Mouse (Mus musculus) mouse embryonic stem cell (cell line): ENCODE measurements around the gene Camk1d.
"Not testable (repeated sequence)": the region's sequence is repeated elsewhere in the genome, so short reads cannot be mapped to it uniquely, and the experiment has no call there.

Experiments
- in situ Hi-C, 2 experiments: fragments of 300-500 bp; cut with MboI; formaldehyde crosslinking; loops; 1 replicate in 1 of 2; 3 replicates in 1 of 2; pipeline ENCODE4 v1.14.3; 2019 to 2020; ENCODE audit warnings: low sequenced_read_pairs in 2 of 2, low pct_unique_long_range_greater_than_20kb in 1 of 2, mixed read lengths in 1 of 2; ENCODE audit not compliant: unreplicated experiment in 1 of 2

The Camk1d gene

GRCm38 (mm10) chr2:5396415-5396814, 317.9 kb downstream of the Camk1d start:
- in situ Hi-C loops, result no loop called here

GRCm38 (mm10) chr2:5395873-5396272, 318.4 kb downstream of the Camk1d start:
- in situ Hi-C loops, result no loop called here

DNA sequence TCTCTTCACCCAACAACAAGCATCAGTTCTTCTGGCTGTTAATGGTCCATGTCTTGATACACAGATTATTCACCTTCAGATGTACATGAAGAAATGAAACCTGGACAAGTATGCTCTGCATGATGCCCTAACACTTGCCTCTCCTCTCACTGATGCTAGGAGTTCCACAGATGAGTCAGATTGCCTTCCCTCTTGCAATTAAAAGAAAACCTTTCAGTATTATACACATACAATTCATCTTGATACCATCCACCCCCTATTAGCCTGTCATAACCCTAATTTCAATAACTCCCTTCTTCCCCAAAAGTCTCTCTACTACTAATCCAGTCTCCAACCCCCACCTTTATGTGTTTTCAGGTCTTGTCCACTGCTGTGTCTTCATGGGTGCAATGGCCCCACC, 321.4 kb downstream of the Camk1d start:
- in situ Hi-C loops, result no loop called here

GRCm38 (mm10) chr2:5392470-5392869, 321.8 kb downstream of the Camk1d start:
- in situ Hi-C loops, result no loop called here

DNA sequence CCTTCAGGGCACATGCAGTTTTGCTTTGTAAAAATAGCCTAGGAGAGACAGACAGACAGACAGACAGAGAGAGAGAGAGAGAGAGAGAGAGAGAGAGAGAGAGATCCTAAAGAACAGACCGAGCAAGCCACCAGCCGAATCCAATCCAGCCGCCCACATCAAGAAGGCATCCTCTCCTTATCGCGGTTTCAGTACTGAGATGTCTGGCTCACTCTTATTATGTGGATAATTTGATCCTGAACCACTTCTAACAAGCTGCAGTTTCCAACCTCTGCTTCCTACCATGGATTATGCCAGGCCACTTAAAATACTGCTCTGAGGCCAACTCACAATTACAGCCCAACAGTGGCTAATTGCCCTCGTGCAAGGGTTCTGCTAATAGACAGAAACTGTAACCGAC, 325.9 kb downstream of the Camk1d start:
- in situ Hi-C loops, result no loop called here

DNA sequence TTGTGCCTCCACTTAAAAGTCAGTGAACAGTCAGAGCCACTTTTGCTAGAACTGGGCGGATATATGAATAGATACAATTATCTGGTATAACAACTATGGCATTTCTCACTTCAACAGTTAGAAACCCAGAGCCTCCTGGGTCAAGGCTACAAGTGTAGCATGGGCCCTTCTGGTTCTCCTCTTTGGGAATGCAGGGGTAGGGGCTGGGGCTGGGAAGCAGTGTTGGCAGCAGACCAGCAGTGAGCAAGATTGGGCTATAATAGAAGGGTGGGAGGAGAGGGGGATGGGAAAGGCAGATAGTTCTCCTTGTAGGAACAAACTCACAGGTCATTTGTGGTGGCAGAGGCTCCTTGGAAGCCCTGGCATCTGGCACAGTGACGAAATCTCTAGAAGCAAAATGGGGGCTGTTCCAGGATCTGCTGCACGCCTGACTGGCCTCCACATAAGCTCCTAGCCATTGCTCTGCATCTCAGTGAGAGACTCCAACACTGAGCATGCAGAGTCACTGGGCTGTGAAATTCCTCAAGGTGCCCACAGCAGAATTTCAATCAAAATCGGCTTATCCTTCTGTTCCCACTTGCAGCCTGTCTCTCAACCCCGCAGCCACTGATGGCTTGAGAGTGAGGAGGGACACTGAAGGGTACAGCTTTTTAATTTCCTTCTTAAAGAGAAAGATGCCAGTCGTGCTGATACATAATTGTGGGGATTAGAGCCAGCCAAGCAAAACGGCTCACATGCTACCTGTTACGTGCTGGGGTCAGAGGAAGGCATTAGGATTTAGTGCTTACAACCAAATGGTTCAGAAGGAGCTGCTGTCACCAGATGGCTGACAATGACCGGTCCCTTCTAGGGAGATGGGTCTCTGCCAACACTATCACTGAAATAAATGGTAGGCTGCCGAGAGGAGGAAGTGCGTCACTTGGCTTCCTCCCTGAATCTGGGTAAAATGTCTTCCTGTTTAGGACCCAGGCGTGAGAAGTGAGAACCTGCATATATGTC, 332.3 kb downstream of the Camk1d start:
- in situ Hi-C loops, result no loop called here

- in situ Hi-C loops, result no loop called here
Measured at GRCm38 (mm10) chr2:5380973-5381372, 333.3 kb downstream of the Camk1d start.

- in situ Hi-C loops, result not testable (repeated sequence)
Measured at GRCm38 (mm10) chr2:5378922-5379321, 335.4 kb downstream of the Camk1d start.

DNA sequence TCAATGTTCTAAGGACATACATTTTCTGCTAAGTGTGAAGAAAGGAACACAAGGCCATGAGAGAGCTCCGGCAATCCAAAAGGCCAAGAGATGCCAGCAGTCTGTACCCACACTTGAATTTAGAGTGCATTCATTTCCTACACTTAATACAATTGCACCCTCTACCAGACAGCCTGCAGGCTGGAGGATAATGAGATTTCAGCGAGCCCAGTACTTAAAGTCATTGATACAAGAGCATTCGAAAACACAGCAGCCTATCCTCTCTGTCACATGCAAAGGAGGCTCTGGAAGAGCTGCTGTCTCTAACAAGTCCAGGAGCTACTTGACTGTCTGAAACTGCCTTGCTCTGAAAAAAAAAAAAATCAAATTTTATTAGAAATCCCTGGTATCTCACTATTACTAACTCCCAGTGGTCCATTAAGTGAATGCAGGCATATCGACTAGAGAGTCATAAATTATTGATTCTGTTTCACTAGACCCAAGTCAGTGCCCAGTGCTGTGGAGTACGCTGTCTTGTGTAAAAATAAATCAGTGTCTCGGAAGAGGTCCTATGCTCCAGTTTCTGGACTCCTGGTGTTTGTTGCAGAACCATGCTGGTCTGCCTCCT, 336.1 kb downstream of the Camk1d start:
- in situ Hi-C loops, result no loop called here

DNA sequence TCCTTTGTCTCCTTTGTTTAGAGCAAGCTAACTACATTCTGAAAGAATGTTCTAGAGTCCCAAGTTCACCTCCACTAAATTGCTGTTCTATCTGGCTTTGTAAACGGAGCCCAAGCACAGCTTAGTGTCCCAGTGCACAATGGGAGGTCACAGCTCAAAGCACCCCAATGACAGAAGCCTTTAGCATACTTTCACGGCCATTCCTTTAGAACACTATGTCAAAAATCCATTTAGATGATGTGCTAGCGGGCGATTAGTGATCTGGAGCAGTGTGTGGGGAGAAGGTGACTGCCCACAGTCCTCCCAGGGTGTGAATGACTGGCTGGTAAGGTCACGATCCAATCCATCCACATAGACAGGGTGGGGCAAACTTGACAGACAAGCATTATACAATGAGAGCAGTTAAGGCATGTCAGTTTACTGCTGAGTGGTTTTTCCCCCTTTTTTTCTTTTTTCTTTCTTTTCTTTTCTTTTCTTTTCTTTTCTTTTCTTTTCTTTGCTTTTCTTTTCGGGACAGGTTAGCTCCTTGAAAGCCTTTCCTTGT, 341.4 kb downstream of the Camk1d start:
- in situ Hi-C loops, result no loop called here

- in situ Hi-C loops, result no loop called here
Measured at GRCm38 (mm10) chr2:5371316-5371715, 343.0 kb downstream of the Camk1d start.

DNA sequence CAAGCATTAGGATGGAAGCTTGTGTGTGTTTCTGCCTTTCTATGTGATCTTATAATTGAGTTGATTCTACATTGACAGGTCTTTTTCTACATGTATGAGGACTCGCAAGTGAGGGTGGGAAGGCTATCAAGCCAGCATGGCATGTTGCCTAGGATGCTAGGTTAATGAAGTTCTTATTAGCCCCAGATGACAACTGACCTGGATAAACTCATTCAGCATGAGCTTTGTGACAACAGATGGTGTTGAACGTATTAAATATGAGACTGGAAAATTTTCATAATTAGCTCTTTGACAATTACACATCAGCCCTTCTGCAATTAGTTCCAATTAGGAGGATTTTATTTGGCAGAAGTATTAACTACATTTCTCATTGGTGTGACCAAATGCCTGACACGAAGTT, 343.7 kb downstream of the Camk1d start:
- in situ Hi-C loops, result no loop called here

- in situ Hi-C loops, result no loop called here
Measured at GRCm38 (mm10) chr2:5363836-5364235, 350.5 kb downstream of the Camk1d start.

DNA sequence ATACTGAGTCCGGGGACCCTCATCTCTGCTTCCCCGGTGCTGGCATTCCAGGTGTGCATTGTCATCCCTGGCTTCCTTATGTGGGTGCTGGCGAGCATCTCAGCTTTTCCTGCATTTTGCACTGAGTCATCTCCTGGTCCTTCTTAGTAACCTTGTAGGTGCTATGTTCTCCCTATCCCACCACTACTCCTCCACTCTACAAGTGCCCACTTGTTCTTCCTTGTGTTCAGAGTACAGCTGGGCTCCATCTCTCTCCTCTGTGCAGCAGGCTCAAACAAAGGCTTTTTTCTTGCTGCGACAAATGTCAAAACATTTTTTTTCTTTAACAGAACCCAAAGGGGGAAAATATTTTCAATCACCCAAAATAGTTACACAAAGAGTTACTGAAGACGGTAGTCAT, 356.3 kb downstream of the Camk1d start:
- in situ Hi-C loops, result no loop called here

DNA sequence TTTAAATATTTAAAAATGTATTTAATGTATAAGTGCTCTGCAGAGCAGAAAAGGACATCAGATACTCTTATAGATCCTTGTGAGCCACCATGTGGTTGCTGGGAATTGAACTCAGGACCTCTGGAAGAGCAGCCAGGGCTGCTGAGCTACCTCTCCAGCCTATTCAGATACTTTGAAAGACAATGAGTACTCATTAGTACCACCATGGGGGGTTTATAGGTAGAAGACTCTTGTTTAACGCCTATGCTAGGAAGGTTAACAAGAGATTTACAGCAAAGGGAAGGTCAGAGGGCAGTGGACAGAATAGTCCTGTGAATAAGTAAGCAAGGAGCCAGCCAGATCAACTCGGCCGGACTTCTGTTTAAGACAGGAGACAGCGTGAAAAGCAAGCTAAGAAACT, 357.3 kb downstream of the Camk1d start:
- in situ Hi-C loops, result no loop called here

DNA sequence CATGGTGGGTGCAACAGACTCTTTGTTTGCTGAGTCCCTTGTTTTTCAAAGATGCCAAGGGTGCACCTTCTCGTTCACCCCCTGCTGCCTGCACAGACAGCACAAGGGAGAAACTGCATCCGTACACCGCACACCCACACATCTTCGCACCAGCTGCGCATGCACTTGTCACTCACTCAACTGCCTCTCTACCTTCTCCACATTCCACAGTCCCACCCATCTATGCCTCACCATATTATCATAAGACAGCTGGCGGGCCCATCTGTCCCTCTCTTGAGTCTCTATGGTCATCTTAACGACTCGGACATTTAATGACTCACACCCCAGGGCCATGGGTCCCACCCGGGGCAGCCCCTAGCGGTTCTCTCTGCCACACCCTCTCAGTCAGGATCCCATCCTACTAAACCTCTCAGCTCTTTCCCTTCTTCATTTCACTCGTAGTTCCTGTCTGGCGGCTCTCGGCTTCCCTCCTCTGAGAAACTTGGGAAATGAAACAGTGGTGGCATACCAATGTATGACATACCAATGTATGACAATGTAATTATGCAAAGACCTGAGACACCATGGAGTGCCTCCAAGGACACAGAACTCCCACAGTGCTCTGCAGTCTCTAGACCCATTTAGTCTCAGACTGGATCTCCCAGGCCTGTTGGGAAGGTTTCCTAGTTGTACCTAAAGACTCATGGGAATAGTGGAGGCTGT, 361.3 kb downstream of the Camk1d start:
- in situ Hi-C loops, result no loop called here

GRCm38 (mm10) chr2:5345344-5345743, 369.0 kb downstream of the Camk1d start:
- in situ Hi-C loops, result no loop called here

DNA sequence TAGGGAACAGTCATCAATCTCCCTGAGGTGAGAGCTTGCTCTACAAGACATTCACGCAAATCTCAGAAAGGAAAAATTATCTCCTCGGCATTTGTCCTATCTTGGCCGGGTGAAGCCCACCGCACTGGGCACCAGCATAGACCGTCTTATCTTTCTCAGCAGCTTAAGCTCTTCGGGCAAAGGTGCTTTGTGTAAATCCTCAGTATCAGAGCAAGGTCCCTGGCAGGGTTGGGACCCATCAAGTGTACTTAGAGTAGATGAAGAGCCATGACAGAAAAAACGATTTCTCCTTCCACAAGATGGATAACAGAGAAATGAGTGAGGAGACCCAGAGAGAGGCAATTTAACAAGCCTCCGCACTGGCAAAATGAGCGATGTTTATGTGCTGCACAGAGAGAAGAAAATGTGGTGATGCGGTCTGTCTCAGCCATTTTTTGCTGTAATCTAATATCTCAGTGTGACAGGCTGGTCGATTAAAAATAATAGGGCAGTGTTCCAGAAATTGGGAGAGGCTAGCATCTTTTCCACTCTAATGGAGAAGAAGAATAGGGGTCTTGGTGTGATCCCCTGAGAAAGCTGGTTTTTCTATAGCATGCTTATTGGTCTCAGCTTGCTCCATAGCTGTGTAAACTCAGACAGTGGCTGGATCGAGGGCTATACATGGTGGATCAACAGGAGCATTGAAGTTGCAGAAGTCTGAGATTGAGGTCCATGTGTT, 386.6 kb downstream of the Camk1d start:
- in situ Hi-C loops, result no loop called here
